Mouse (Mus musculus) lung, embryonic 14.5 days (tissue): ENCODE measurements around the gene Spata5. TPM values are rescaled to one million over a fixed set of nuclear protein-coding genes. Genes with fewer than 3 reads are reported as not detected.

Experiments
- ATAC-seq: fragments of 200-750 bp; cut with Nextera tagmentation; 2 replicates; pipeline ENCODE4 v1.8.0; 2017; ENCODE audit warnings: mild to moderate bottlenecking, moderate TSS enrichment, moderate library complexity; ENCODE audit not compliant: insufficient read depth
- DNase-seq: peaks from one replicate; pipeline ENCODE4 v3.0.0-alpha.2; 2015
- H3K27ac ChIP-seq: fragments of 300-500 bp; sonication (generic); 2 replicates; pipeline ENCODE4 v1.5.1; 2014; ENCODE audit warnings: low read depth, mild to moderate bottlenecking, moderate library complexity
- H3K27me3 ChIP-seq: fragments of 300-500 bp; sonication (generic); 2 replicates; pipeline ENCODE4 v1.6.1; 2014; ENCODE audit warnings: low read length, control low read depth; ENCODE audit not compliant: insufficient read depth
- H3K36me3 ChIP-seq: fragments of 300-500 bp; sonication (generic); 2 replicates; pipeline ENCODE4 v1.6.1; 2014; ENCODE audit warnings: control low read depth; ENCODE audit not compliant: insufficient read depth
- H3K4me1 ChIP-seq: fragments of 300-500 bp; sonication (generic); 2 replicates; pipeline ENCODE4 v1.6.1; 2014; ENCODE audit warnings: antibody characterized with exemption, control low read depth; ENCODE audit not compliant: insufficient read depth
- H3K4me2 ChIP-seq: fragments of 300-500 bp; sonication (generic); 2 replicates; pipeline ENCODE4 v1.6.1; 2014; ENCODE audit warnings: mild to moderate bottlenecking
- H3K4me3 ChIP-seq: fragments of 300-500 bp; sonication (generic); 2 replicates; pipeline ENCODE4 v1.5.1; 2014; ENCODE audit warnings: low read depth, low read length
- H3K9ac ChIP-seq: fragments of 300-500 bp; sonication (generic); 2 replicates; pipeline ENCODE4 v1.6.1; 2014
- H3K9me3 ChIP-seq: fragments of 300-500 bp; sonication (generic); 2 replicates; pipeline ENCODE4 v1.6.1; 2016; ENCODE audit warnings: low read depth, low read length, control low read depth
- CTCF ChIP-seq: IDR thresholded peaks from 2 replicates; pipeline ENCODE4 v1.5.1; 2016; ENCODE audit warnings: antibody characterized with exemption, low read depth
- WGBS: fragments of 180-500 bp; shearing (Covaris S2); extraction: QIAGEN DNeasy Blood & Tissue Kit; methylation state at CpG from one replicate; pipeline ENCODE4 v1.1.7; 2014; 5-methylcytosine and 5-hydroxymethylcytosine counted together
- polyA plus RNA-seq: library from polyadenylated mRNA; unstranded; fragments of >200 nt; fragmentation: Nextera tagmentation; extraction: Ambion mirVana; gene quantifications from 2 replicates; pipeline ENCODE4 v1.2.1, GENCODE M21; 2014

Spata5 gene
- polyA plus RNA-seq, 1 experiment from 2014 or later: 42.0 TPM

DNA sequence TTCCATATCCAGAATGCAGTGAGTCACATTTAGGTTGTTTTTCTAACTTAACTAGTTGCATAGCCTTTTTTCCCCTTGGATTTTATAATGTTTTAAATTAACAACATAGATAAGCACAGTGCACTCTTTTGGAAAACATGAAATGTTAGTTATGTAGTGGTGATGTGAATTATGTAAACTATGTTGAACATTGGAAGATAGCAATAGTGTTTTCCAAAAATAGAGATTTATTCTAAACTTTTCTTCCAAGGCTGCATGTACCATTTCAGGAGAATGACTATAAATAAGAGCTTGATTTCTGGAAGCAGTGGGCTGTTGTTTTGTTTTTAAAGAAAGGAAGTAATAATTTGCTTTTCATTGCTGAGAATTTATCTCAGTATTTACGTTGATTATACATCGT lies 23.7 kb downstream of the Spata5 start:
- H3K9ac ChIP-seq: no peak overlapping the region
- no peaks in the 10 kb centered on the region for H3K4me1 ChIP-seq
- DNase-seq (no peak), ATAC-seq (no peak)
- no peak overlapping the region for H3K4me3 ChIP-seq
- no peak overlapping the region for H3K27ac ChIP-seq
- peaks cover 16% of the 10 kb centered on the region; the same call in 1 of the 2 replicates for H3K36me3 ChIP-seq
- H3K9me3 ChIP-seq: no peaks in the 10 kb centered on the region
- WGBS: 85% methylated on average over 2 of the region's 2 CpGs
- H3K27me3 ChIP-seq: no peaks in the 10 kb centered on the region
- no peak overlapping the region for H3K4me2 ChIP-seq
- no peak for TF ChIP-seq CTCF

DNA sequence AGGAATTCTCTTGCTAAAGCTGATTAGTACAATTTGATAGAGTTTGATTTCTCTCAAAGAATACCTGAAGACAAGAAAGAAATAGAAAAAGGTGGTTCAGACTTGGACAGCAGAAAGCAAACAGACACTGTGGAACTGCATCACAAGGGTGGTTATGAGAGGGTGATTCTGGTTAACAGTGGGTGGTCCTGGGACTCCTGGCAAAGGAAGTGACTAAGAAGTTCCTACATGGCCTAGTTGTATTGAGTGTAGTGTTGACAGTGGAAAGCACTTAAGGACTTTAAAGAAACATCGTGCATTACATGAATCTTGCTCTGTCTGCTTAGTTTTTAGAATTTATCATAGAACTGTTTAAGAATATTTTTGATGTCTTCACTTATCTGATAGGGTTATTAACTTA lies 36.3 kb downstream of the Spata5 start:
- Histone ChIP-seq H3K4me1 (no peaks in the 10 kb centered on the region), H3K36me3 (peaks cover 12% of the 10 kb centered on the region; the same call in 1 of the 2 replicates), H3K27ac (no peak overlapping the region), H3K9ac (no peak overlapping the region), H3K4me2 (no peak overlapping the region), H3K27me3 (no peaks in the 10 kb centered on the region), H3K9me3 (no peaks in the 10 kb centered on the region), H3K4me3 (no peak overlapping the region)
- no peak for DNase-seq
- 70% methylated on average over 1 of the region's 1 CpGs for WGBS
- ATAC-seq: no peak
- TF ChIP-seq CTCF: no peak

DNA sequence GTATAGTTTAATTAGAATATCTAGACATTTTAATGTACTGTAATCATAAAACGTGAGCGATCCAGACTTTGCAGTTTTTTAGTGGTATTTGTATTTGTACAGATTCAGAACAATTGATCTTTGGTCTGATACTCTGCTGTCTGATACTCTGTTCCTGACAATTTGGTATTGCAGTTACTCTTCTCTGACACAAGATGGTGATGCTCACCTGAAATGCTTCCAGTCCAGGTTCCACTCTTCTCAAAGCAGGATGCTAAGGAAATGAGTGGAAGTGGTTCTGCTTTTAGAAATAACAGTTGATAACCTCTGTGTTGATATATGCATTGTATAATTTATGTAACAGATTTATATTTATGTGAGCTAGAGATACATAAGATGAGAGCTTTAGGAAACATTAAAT lies 48.5 kb downstream of the Spata5 start:
- Histone ChIP-seq H3K9ac (no peak overlapping the region), H3K4me2 (no peak overlapping the region), H3K27me3 (no peaks in the 10 kb centered on the region), H3K36me3 (peaks cover 9% of the 10 kb centered on the region; the same call in 1 of the 2 replicates), H3K4me3 (no peak overlapping the region), H3K4me1 (no peaks in the 10 kb centered on the region), H3K27ac (no peak overlapping the region), H3K9me3 (no peaks in the 10 kb centered on the region)
- DNase-seq (peak; percentile 37), ATAC-seq (no peak)
- TF ChIP-seq CTCF: peak; percentile 61
- WGBS: 91% methylated on average over 2 of the region's 2 CpGs

DNA sequence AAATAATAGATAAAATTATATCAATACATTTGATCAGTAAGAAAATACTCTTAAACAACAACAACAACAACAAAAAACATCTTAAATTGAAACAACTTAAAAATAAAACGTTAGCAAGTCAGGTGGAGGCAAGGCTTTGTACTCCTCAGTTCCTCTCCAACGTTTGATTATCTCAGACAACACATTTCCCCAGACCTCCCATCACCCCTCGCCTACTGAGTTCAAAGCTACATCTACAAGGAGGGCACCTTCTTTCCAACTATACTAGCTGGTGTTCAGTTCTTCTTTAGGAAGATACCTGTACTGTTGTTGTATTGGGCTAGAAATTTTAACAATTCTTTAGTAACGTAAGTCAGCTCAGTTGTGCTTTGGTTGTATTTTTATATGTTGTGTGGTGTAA lies 49.7 kb downstream of the Spata5 start:
- no peak overlapping the region for H3K9ac ChIP-seq
- no peaks in the 10 kb centered on the region for H3K9me3 ChIP-seq
- WGBS: 73% methylated on average over 4 of the region's 4 CpGs
- DNase-seq (no peak), ATAC-seq (no peak)
- H3K4me3 ChIP-seq: no peak overlapping the region
- no peak for TF ChIP-seq CTCF
- H3K27ac ChIP-seq: no peak overlapping the region
- H3K4me2 ChIP-seq: no peak overlapping the region
- H3K27me3 ChIP-seq: no peaks in the 10 kb centered on the region
- H3K4me1 ChIP-seq: no peaks in the 10 kb centered on the region
- peaks cover 9% of the 10 kb centered on the region; the same call in 1 of the 2 replicates for H3K36me3 ChIP-seq

DNA sequence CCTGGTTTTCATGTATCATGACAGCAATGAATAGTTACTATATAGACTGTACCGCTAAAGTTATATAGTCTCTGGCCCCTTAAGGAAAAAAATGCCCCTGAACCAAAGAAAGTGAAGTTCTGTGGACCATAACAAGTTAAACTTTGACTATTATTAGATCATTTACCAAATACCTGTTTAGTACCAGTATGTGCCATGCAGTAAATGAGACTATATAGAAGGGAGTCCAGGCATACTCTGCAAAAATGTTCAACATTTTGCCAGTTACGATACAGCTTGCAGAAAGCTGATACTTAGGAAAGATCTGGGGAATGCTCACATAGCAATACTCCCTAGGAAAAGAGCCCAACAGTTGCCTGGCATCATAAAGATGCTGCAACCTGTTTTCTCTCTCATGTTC lies 51.2 kb downstream of the Spata5 start:
- no peak overlapping the region for H3K4me2 ChIP-seq
- TF ChIP-seq CTCF: no peak
- 0 out of 2 replicates have a peak, but pooled peaks cover 4% of the 10 kb centered on the region for H3K36me3 ChIP-seq
- no peak overlapping the region for H3K27ac ChIP-seq
- no peaks in the 10 kb centered on the region for H3K9me3 ChIP-seq
- no peaks in the 10 kb centered on the region for H3K4me1 ChIP-seq
- H3K9ac ChIP-seq: no peak overlapping the region
- no peaks in the 10 kb centered on the region for H3K27me3 ChIP-seq
- DNase-seq: no peak
- 89% methylated on average over 2 of the region's 2 CpGs for WGBS
- no peak overlapping the region for H3K4me3 ChIP-seq
- ATAC-seq: no peak

DNA sequence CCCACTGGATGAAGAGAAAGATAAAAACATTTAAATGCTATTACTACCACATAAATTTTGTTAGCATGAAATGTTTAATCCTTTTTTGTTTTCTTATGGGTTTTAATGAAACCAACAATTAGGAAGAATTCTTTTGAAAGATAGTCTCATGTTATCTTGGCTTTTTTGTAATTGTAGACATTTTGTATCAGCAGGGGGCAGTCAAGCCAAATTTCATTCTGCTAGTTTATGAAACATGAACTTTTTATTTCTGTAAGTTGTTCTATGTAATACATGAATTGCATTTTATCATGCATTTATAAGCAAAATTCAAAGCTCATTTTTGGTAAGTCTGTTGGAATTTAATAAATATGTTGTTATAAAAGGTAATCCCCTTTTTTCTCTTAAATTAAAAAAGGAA lies 52.8 kb downstream of the Spata5 start:
- DNase-seq (peak; percentile 84), ATAC-seq (no peak)
- TF ChIP-seq CTCF: peak; percentile 56
- Histone ChIP-seq H3K9ac (no peak overlapping the region), H3K4me3 (no peak overlapping the region), H3K27ac (no peak overlapping the region), H3K9me3 (no peaks in the 10 kb centered on the region), H3K4me1 (no peaks in the 10 kb centered on the region), H3K4me2 (no peak overlapping the region), H3K27me3 (no peaks in the 10 kb centered on the region), H3K36me3 (0 out of 2 replicates have a peak, but pooled peaks cover 4% of the 10 kb centered on the region)

DNA sequence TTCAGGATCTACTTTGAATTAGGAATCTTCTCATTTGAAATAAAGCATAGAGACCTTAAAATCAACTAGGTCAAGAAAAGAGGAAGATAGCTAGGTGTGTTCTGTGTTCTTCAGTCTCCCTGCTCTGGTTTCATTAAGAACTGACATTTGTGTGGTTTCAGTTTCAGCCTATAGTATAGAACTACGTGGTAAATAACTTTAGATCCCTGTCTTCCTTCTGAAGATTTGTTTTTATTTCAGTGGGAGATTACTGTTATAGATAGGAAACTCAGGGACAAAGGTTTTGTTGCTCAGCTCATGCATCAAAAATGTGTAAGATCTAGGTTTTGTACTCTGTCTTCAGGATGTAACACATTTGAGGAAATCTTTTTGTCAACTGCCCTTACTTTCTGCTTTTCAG lies 56.8 kb downstream of the Spata5 start:
- 53% methylated on average over 1 of the region's 1 CpGs for WGBS
- H3K4me1 ChIP-seq: no peaks in the 10 kb centered on the region
- H3K27ac ChIP-seq: no peak overlapping the region
- H3K4me2 ChIP-seq: no peak overlapping the region
- H3K4me3 ChIP-seq: no peak overlapping the region
- 0 out of 2 replicates have a peak, but pooled peaks cover 4% of the 10 kb centered on the region for H3K36me3 ChIP-seq
- H3K9ac ChIP-seq: no peak overlapping the region
- no peaks in the 10 kb centered on the region for H3K27me3 ChIP-seq
- no peaks in the 10 kb centered on the region for H3K9me3 ChIP-seq
- DNase-seq (no peak), ATAC-seq (no peak)
- TF ChIP-seq CTCF: no peak
